Mouse (Mus musculus) bone marrow macrophage, adult 2 months (primary cell): ENCODE data around the gene Adam15. TPM values are rescaled to one million over a fixed set of nuclear protein-coding genes. Genes with fewer than 3 reads are reported as not detected.

Experiments used
- H3K27ac ChIP-seq: 2 replicates; pipeline ENCODE4 v1.5.1; 2012; ENCODE audit warnings: low read depth, low read length; ENCODE audit not compliant: insufficient read depth
- H3K4me1 ChIP-seq: 2 replicates; pipeline ENCODE4 v1.6.1; 2012; ENCODE audit warnings: low read length; ENCODE audit not compliant: control insufficient read depth, insufficient read depth
- H3K4me3 ChIP-seq: 2 replicates; pipeline ENCODE4 v1.5.1; 2012; ENCODE audit warnings: mild to moderate bottlenecking, low read length, moderate library complexity; ENCODE audit not compliant: insufficient read depth
- CTCF ChIP-seq: IDR thresholded peaks from 2 replicates; pipeline ENCODE4 v1.5.1; 2012; ENCODE audit warnings: low read depth, mild to moderate bottlenecking, low read length, moderate library complexity
- POLR2A ChIP-seq: IDR thresholded peaks from 2 replicates; pipeline ENCODE4 v1.6.1; 2012; ENCODE audit warnings: mild to moderate bottlenecking, low read depth, low read length, borderline replicate concordance
- polyA plus RNA-seq: library from polyadenylated mRNA; stranded (reverse); fragments of >200 nt; gene quantifications from 2 replicates; pipeline ENCODE4 v1.2.4, GENCODE M21; 2012; ENCODE audit not compliant: missing spikeins, insufficient read depth, insufficient read length

Adam15 gene
- polyA plus RNA-seq, 1 experiment = 328 TPM

DNA sequence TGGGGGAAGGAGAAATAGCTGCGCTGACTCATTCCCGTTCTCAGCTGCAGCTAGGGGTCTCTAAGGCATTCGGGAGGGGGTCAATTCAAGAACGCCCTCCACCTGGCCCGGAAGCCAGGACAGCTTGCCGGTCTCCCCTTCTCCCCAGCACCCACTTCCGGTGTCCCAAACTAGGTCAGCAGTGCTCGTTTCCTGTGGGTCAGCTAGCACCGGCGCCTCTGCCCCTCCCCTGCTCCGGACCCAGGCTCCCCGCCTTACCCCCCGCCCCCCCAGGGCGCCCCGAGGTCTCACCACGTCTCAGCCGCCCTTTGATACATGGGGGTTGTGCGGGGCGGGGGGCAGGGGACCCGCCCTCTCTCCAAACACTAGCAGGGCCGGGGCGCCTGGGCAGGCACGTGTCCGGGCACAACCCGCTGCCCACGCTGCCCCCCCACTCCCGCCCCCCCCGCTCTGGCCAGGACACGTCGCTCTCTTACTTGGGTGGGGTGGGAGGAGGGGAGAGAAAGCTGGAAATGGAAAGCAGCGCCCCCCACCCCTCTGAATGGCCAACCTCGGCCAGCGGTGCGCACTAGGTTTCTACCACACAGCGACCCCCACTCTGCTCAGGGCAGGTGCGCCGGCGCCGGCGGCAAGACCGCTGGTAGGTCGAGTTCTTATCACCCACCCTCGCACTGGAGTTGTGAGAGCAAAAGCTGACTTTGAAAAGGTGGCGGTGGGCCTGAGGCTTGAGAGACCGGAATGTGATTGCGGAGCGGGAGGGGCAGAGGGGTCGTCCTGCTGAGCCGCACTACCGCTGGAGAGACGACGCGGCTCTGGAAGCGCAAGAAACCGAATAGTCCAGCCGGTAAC is 42.1 kb upstream of the Adam15 start:
- TF ChIP-seq CTCF (no peak), POLR2A (no peak)
- peak overlapping the region; percentile 98 for H3K4me3 ChIP-seq
- H3K27ac ChIP-seq = peak overlapping the region; percentile 82
- peaks cover 35% of the 10 kb centered on the region for H3K4me1 ChIP-seq

DNA sequence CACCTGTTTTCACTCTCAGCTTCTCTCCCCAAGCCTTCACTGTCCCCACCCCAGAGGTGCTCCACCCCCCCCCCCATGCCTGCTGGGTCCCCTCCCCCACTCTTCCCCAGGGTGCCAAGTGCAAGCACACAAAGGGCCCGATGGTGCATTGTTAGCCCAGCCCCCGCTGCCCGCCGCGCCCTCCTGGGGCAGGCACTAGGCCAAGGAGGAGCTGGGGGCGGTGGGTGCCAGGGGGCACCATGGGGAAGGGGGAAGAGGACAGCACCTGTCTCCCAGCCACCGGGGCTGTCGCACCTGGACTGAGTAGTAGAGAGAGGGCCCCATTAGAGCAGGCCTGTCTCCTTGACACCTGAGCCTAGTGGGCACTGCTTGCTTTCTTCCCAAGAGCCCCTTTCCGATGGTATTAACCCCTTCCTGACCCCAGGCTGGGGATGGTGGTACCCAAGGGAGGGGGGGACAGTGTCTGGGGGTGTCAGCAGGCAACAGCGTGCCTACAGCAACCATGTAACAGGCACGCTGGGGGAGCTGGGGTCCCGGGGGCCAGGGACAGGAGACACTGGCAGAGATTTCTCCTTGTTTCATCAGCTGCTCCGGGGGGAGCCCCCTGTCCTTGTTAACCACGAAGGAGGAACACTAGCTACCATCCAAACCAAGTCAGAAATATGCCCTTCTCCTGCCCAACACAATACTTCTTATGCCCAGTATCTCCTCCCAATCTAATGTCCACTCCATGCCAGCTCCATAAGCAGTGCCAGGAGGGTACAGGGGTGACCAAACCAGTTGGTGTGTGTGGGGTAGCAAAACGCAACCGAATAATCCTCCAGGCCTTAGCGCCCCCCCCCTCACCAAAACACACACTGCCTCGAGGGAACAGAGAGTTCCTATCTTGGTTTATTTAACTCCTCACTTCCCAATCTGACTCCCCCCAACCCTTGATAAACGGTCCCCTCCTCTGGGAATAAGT is 41.2 kb upstream of the Adam15 start:
- Histone ChIP-seq H3K4me3 (peak overlapping the region; percentile 98), H3K27ac (peak overlapping the region; percentile 81), H3K4me1 (peaks cover 40% of the 10 kb centered on the region)
- TF ChIP-seq CTCF (no peak), POLR2A (no peak)

DNA sequence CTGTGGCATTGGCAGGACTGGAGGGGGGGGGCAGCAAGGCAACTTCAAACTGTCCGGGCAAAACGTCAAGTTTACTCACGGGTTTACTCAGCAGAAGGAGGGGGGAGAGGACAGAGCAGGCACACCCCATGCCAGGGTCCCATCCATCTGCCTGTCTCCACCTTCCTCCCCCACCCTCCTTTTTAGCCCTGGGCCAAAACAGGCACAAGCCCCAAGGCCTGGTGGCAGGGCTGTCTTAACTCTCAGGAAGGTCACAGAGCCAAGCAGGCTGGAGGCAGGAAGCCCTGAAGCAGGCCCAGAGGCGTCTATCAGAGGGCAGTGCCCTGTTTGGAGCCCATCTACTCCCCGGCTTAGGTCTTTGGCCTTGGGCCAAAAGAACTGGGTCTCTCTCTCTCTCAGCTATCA is 40.3 kb upstream of the Adam15 start:
- peaks cover 47% of the 10 kb centered on the region for H3K4me1 ChIP-seq
- TF ChIP-seq POLR2A = no peak
- TF ChIP-seq CTCF = no peak
- H3K27ac ChIP-seq = peak overlapping the region; percentile 61
- peak overlapping the region; percentile 14 for H3K4me3 ChIP-seq

DNA sequence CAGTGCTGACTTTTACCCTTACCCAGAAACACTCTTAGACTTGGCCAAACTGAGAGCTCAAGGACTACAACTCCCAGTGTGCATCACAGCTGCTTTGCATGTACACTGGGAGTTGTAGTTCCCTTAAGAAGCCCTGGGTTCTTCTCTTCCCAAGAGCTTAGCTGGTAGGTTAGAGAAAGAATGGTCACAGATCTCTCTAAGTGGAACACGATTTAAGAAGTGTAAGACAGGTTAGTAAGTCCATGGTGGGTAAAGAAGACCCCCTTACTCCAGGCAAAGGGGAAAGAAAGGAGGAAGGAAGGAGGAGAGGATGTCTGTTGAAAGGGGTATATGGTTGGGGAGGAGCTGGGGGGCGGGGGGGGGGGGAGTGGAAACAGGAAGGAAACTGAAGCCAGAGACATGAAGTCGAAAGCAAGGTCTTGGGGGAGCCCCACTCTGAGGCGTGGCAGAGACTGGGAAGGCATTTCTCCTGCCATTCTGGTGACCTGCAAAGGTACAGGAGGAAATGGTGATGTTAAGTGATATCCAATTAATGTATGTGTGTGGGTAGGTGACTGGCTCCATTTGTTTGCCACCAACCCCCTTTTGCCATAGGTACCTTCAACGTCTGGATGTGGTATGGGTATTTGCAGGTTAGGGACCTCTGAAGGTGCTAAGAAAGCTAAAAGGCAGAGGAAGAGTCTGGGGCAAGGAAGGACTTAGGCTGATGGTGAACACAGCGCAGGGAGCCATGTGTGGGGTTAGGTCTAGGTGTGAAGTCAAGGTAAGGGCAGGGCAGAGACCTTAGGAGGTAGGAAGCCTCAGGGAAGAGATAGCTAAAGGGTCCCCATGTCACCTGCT is 39.3 kb upstream of the Adam15 start:
- Histone ChIP-seq H3K27ac (peak overlapping the region; percentile 61), H3K4me3 (peak overlapping the region; percentile 14), H3K4me1 (peaks cover 52% of the 10 kb centered on the region)
- no peak for TF ChIP-seq CTCF
- no peak for TF ChIP-seq POLR2A

DNA sequence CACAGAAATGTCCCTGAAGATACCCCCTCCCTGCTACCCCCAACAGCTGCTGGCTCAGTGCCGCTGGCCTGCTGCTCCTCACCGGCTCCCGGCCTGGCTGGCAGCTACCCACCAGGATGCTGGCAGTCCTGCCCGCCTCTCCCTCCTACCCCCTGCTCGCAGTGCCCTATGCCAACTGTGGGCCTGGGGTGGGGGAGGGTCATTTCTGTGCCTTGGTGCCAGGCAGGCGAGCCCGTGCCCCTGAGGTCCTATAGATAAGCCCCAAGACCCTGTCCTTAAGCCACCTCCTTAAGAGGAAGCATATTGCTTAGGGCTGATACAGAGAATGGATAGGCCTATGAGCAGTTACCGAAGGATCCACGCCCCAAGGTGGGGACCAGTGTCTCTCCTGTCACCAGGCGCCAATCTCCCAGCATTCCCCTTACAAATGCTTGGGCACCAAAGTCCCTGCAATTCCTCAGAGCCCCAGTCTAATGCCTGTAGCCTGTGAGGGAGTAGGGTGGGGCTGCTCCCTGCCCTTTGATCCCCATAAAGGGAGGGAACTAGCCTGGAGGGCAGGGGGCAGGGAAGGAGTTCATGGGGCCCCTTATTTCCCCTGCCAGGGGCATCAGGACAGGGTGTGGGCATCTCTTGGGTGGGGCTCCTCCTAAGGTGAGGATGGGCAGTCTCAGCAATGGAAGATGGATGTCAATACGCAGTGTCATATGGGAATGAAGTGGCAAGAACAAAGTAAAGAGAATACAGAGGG is 38.5 kb upstream of the Adam15 start:
- Histone ChIP-seq H3K4me3 (0 out of 2 replicates have a peak overlapping the region, but pooled peaks have one; percentile 5), H3K27ac (no peak overlapping the region; the same call in 1 of the 2 replicates), H3K4me1 (peaks cover 56% of the 10 kb centered on the region)
- no peak for TF ChIP-seq CTCF
- no peak for TF ChIP-seq POLR2A

DNA sequence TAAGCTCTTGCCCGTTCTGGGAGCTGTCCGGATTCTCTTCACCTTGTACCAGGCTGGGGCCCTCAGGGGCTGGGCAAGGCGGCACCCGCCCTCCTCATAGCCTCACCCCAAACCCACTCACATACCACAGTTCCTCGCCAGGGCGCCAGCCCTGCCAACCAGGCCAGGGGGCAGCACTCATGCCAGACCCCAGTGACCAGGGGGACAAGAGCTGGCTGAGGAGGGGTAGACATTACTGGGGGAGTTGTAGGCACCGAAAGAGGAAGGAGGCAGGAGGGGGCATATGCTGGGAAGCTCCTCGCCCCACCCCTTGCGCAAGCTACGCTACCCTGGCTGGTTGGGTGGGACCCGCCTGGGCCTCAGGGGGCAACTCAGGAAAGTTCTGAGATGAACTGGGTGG is 37.8 kb upstream of the Adam15 start:
- TF ChIP-seq CTCF (no peak), POLR2A (no peak)
- Histone ChIP-seq H3K27ac (no peak overlapping the region), H3K4me1 (peaks cover 56% of the 10 kb centered on the region), H3K4me3 (peak overlapping the region; percentile 5; the same call in 1 of the 2 replicates)

DNA sequence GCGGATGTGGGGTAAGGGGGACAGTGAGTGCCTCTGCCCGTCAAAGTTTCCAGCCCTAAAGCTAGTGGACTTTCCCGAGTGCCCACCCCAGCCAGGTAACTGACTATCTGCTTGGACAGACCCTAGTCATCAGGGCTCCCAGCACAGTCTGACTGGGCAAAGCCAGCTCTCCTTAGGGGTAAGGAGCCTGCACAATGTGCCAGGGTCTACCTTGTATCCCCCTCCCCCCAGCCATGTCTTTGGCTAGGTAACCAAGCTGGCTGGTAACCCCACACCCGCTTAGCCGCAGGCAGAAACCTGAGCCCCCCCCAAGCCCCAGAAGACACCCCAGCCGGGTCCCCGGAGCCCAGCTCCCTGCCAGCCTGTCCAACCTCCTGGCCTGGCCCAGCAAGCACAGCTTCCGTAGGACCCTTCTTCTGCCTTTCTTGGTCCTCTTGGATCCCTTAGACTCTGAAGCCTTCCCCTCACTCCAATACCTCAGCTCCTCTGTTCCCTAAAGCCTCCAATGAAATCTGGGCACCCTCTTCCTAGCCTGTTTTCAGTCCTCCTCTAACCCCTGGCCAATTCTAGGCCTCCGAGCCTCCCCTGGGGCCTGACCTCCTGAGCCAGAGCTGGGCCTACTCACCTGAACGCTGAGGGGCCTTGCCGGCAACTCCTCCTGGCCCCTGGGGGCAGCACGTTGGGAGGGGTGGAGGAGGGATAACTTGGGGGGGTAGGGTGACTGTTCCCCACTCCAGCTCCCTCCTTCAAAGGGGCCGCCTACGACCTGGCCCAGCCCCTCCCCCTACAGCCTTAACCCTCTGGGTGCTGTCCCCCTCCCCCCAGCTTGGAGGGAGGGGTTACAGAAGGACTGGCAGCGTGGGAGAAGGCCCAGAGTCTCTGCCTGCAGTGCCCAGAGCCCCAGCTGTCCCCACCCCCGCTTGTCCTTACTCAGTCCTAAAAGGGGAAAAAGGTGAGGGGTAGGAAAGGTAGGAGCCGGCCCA is 36.9 kb upstream of the Adam15 start:
- Histone ChIP-seq H3K4me1 (peaks cover 56% of the 10 kb centered on the region), H3K27ac (no peak overlapping the region), H3K4me3 (no peak overlapping the region)
- TF ChIP-seq POLR2A (no peak), CTCF (no peak)

DNA sequence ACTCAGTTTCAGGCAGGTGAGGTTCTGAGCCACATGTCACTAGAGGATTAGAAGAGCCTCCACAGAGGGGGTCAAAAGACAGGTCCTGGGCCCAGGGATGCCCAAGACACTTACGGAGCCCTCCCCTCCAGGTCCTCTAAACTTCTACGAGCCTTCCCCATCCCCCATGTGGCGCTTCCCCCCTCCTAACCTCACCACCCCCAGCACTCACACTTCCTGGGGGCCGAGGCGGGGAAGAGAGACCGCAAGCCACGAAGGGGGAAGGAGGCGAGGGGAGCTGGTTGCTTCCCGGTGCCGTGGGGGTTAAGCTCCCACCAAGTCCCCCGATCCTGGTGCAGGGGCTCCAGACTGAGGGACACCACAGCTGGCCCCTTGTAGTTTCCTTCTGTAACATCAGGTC is 35.7 kb upstream of the Adam15 start:
- TF ChIP-seq CTCF (no peak), POLR2A (no peak)
- H3K4me3 ChIP-seq = no peak overlapping the region
- peaks cover 53% of the 10 kb centered on the region for H3K4me1 ChIP-seq
- H3K27ac ChIP-seq = peak overlapping the region; percentile 17
